Mouse (Mus musculus): Measurements from ENCODE around the gene Lig3. TPM values are rescaled to one million over a fixed set of nuclear protein-coding genes. Genes with fewer than 3 reads are reported as not detected.
A peak's percentile ranks its signal among the peaks of the same experiment; 100 is the strongest.

Gene Lig3
- polyA plus RNA-seq, 1 experiment = 16.7 TPM

DNA sequence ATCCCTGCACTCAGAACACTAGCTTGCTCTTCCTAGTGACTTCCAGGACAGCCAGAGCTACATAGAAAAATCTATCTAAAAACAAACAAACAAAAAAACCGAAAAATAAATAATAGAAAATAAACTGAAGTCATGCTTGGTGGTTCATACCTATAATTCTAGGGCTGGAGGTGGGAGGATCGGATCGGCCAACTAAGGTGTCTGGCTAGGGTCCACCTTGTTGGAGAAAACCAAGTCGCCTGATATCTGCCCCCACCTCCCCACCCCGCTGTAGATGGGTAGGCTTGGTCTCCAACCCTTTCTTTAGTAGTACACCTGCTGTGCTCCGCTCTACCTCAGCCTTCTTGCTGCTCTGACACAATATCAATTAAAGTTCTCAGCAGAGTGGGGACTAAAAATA is 1.3 kb downstream of the Lig3 start:
- Histone ChIP-seq H3K4me3 (peak overlapping the region; percentile 76), H3ac (ENCODE audit: control insufficient read depth, insufficient read length) (peak overlapping the region; percentile 91), H3K79me2 (ENCODE audit: control insufficient read depth, insufficient read depth) (peaks cover 22% of the 10 kb centered on the region), H3K27me3 (ENCODE audit: control insufficient read depth, insufficient read depth, insufficient read length) (no peaks in the 10 kb centered on the region), H3K36me3 (ENCODE audit: control insufficient read depth, insufficient read depth) (peaks cover 16% of the 10 kb centered on the region), H3K4me2 (ENCODE audit: low read depth) (peak overlapping the region; percentile 85)
- TF ChIP-seq MYOG (IDR thresholded peaks at IDR 0.05; ENCODE audit: control insufficient read depth in 1 of 3, insufficient read depth in 1 of 3, insufficient read length in 2 of 3, low read depth in 2 of 3) = no peak

DNA sequence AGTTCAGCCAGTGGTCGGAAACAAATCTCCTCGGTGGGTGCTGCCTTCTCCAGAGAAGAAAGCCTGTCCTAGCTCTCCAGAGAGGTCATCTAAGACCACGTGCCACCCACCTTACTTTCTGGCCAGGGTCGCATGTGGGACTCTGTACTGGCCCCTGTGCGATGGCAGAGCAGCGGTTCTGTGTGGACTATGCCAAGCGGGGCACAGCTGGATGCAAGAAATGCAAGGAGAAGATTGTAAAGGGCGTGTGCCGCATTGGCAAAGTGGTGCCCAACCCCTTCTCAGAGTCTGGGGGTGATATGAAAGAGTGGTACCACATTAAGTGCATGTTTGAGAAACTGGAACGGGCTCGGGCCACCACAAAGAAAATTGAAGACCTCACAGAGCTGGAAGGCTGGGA is 2.5 kb downstream of the Lig3 start:
- Histone ChIP-seq H3ac (ENCODE audit: control insufficient read depth, insufficient read length) (no peak overlapping the region), H3K27me3 (ENCODE audit: control insufficient read depth, insufficient read depth, insufficient read length) (no peaks in the 10 kb centered on the region), H3K36me3 (ENCODE audit: control insufficient read depth, insufficient read depth) (peaks cover 22% of the 10 kb centered on the region), H3K79me2 (ENCODE audit: control insufficient read depth, insufficient read depth) (peaks cover 22% of the 10 kb centered on the region), H3K4me3 (no peak overlapping the region), H3K4me2 (ENCODE audit: low read depth) (no peak overlapping the region)
- TF ChIP-seq POLR2A (IDR thresholded peaks at IDR 0.05; ENCODE audit: insufficient read length, low read depth) (no peak), POLR2AphosphoS2 (IDR thresholded peaks at IDR 0.05; ENCODE audit: insufficient read length, low read depth) (no peak), CEBPB (IDR thresholded peaks at IDR 0.05; ENCODE audit: insufficient read depth, poor library complexity, severe bottlenecking) (no peak), MAX (IDR thresholded peaks at IDR 0.05; ENCODE audit: low read depth) (no peak), E2F4 (IDR thresholded peaks at IDR 0.05; ENCODE audit: insufficient read depth) (no peak), TCF12 (IDR thresholded peaks at IDR 0.05; ENCODE audit: insufficient read depth, poor library complexity, severe bottlenecking) (no peak), USF1 (IDR thresholded peaks at IDR 0.05; ENCODE audit: low read depth) (no peak), REST (IDR thresholded peaks at IDR 0.05; ENCODE audit: insufficient read depth, insufficient read length) (no peak), MYOG (IDR thresholded peaks at IDR 0.05; ENCODE audit: control insufficient read depth in 1 of 3, insufficient read depth in 1 of 3, insufficient read length in 2 of 3, low read depth in 2 of 3) (no peak)

DNA sequence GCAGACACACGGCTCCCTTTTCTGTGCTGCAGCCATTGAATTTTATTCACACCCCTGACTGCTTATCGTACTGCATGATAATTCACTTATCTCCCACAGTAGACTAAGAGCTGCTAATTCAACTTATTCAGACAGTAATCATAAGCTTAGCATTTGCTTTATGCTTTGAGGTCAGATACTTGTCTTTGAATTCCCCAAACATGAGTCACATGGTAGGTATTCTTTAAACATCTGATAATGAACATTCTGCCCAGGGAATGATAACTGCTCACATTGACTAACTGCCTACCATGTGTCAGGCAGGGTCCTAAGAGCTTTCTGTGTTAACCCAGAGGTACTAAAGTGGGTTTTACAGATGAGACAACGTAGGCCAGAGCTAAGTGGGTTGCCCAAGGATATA is 25.7 kb downstream of the Lig3 start:
- peaks cover 9% of the 10 kb centered on the region for H3K36me3 ChIP-seq (ENCODE audit: control insufficient read depth, insufficient read depth)
- TF ChIP-seq SRF (IDR thresholded peaks at IDR 0.05; ENCODE audit: control insufficient read depth, insufficient read length, low read depth) = no peak
- TF ChIP-seq E2F4 (IDR thresholded peaks at IDR 0.05; ENCODE audit: insufficient read depth) = no peak
- TF ChIP-seq POLR2AphosphoS2 (IDR thresholded peaks at IDR 0.05; ENCODE audit: insufficient read length, low read depth) = no peak
- TF ChIP-seq MYOD1 (IDR thresholded peaks at IDR 0.05; ENCODE audit: control insufficient read depth in 1 of 3, insufficient read length in 2 of 3, low read depth in 2 of 3) = no peak

GRCm38 (mm10) chr11:82807370-82807769 is 26.5 kb downstream of the Lig3 start:
- H3K27me3 ChIP-seq (ENCODE audit: control insufficient read depth, insufficient read depth, insufficient read length) = no peaks in the 10 kb centered on the region
- no peak overlapping the region for H3K4me2 ChIP-seq (ENCODE audit: low read depth)
- no peak for TF ChIP-seq MYOD1 (IDR thresholded peaks at IDR 0.05; ENCODE audit: control insufficient read depth in 1 of 3, insufficient read length in 2 of 3, low read depth in 2 of 3)
- TF ChIP-seq MAX (IDR thresholded peaks at IDR 0.05; ENCODE audit: low read depth) = no peak
- TF ChIP-seq TCF12 (IDR thresholded peaks at IDR 0.05; ENCODE audit: insufficient read depth, poor library complexity, severe bottlenecking) = no peak
- no peak for TF ChIP-seq TCF3 (IDR thresholded peaks at IDR 0.05; ENCODE audit: insufficient read length, low read depth)
- no peak for TF ChIP-seq REST (IDR thresholded peaks at IDR 0.05; ENCODE audit: insufficient read depth, insufficient read length)
- TF ChIP-seq SRF (IDR thresholded peaks at IDR 0.05; ENCODE audit: control insufficient read depth, insufficient read length, low read depth) = no peak
- TF ChIP-seq USF1 (IDR thresholded peaks at IDR 0.05; ENCODE audit: low read depth) = no peak
- TF ChIP-seq MYOG (IDR thresholded peaks at IDR 0.05; ENCODE audit: control insufficient read depth in 1 of 3, insufficient read depth in 1 of 3, insufficient read length in 2 of 3, low read depth in 2 of 3) = no peak
- no peak for TF ChIP-seq CEBPB (IDR thresholded peaks at IDR 0.05; ENCODE audit: insufficient read depth, poor library complexity, severe bottlenecking)
- TF ChIP-seq POLR2AphosphoS2 (IDR thresholded peaks at IDR 0.05; ENCODE audit: insufficient read length, low read depth) = no peak
- TF ChIP-seq E2F4 (IDR thresholded peaks at IDR 0.05; ENCODE audit: insufficient read depth) = no peak
- no peak for TF ChIP-seq POLR2A (IDR thresholded peaks at IDR 0.05; ENCODE audit: insufficient read length, low read depth)
- no peak overlapping the region for H3K4me3 ChIP-seq
- no peak overlapping the region for H3ac ChIP-seq (ENCODE audit: control insufficient read depth, insufficient read length)
- no peaks in the 10 kb centered on the region for H3K79me2 ChIP-seq (ENCODE audit: control insufficient read depth, insufficient read depth)
- H3K36me3 ChIP-seq (ENCODE audit: control insufficient read depth, insufficient read depth) = peaks cover 9% of the 10 kb centered on the region

More for the DNA sequence above, 25.7 kb downstream of the Lig3 start:
- no peak overlapping the region for H3K4me2 ChIP-seq (ENCODE audit: low read depth)
- H3ac ChIP-seq (ENCODE audit: control insufficient read depth, insufficient read length) = no peak overlapping the region
- no peaks in the 10 kb centered on the region for H3K27me3 ChIP-seq (ENCODE audit: control insufficient read depth, insufficient read depth, insufficient read length)
- H3K79me2 ChIP-seq (ENCODE audit: control insufficient read depth, insufficient read depth) = no peaks in the 10 kb centered on the region
- no peak overlapping the region for H3K4me3 ChIP-seq

DNA sequence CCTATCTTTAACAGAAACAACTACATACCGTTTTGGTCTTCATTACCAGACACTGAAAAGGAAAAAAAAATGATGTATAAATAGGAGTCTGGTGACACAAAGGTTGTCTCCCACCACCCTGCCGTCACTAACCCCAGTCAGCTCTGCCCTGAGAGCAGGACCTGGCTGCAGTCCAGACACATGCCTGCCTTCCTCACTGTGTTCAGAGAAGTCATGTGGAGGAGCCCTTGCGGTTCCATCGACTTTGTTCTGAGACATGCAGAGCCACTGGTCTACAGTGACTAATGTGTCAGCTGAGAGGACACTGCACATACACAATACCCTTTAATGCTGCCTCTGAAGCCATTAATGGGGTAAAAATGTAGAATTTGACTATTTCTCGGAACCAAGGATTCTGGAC is 27.6 kb downstream of the Lig3 start:
- TF ChIP-seq REST (IDR thresholded peaks at IDR 0.05; ENCODE audit: insufficient read depth, insufficient read length) = no peak
- Histone ChIP-seq H3ac (ENCODE audit: control insufficient read depth, insufficient read length) (no peak overlapping the region), H3K27me3 (ENCODE audit: control insufficient read depth, insufficient read depth, insufficient read length) (no peaks in the 10 kb centered on the region), H3K4me2 (ENCODE audit: low read depth) (no peak overlapping the region), H3K79me2 (ENCODE audit: control insufficient read depth, insufficient read depth) (no peaks in the 10 kb centered on the region), H3K4me3 (no peak overlapping the region), H3K36me3 (ENCODE audit: control insufficient read depth, insufficient read depth) (no peaks in the 10 kb centered on the region)

DNA sequence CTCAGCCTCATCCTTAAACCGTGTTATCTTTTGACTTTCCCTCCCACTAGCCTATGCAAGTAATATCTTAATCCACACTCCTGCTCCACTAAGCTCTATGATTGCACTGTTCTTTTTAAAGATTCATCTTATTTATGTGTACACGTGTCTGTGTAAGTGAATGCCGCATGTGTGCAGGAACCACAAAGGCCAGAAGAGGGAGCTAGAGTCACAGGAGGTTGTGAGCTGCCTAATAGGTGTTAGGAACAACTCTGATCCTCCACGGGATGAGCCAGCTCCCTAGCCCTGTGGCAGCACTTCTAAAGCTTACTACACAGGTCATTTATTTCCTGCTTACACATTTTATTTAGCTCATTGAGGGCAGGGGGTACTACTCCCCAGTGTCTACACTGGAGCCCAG is 38.4 kb downstream of the Lig3 start:
- H3K79me2 ChIP-seq (ENCODE audit: control insufficient read depth, insufficient read depth) = no peaks in the 10 kb centered on the region
- H3K4me2 ChIP-seq (ENCODE audit: low read depth) = no peak overlapping the region
- no peak overlapping the region for H3K4me3 ChIP-seq
- H3K36me3 ChIP-seq (ENCODE audit: control insufficient read depth, insufficient read depth) = no peaks in the 10 kb centered on the region
- H3ac ChIP-seq (ENCODE audit: control insufficient read depth, insufficient read length) = no peak overlapping the region
- H3K27me3 ChIP-seq (ENCODE audit: control insufficient read depth, insufficient read depth, insufficient read length) = no peaks in the 10 kb centered on the region
- TF ChIP-seq TCF12 (IDR thresholded peaks at IDR 0.05; ENCODE audit: insufficient read depth, poor library complexity, severe bottlenecking) (no peak), REST (IDR thresholded peaks at IDR 0.05; ENCODE audit: insufficient read depth, insufficient read length) (no peak)

Measured in myocyte (in vitro differentiated cells).